Mouse (Mus musculus) C2C12 (cell line): Measurements from ENCODE around the gene Rp9. TPM values are rescaled to one million over a fixed set of nuclear protein-coding genes. Genes with fewer than 3 reads are reported as not detected.
"Not testable (repeated sequence)": the region's sequence is repeated elsewhere in the genome, so short reads cannot be mapped to it uniquely, and the experiment has no call there.

ENCODE experiments used
- H3K27me3 ChIP-seq: one replicate; pipeline ENCODE4 v1.6.1; 2011; ENCODE audit not compliant: control insufficient read depth, insufficient read depth, insufficient read length
- H3K36me3 ChIP-seq: one replicate; pipeline ENCODE4 v1.6.1; 2011; ENCODE audit not compliant: control insufficient read depth, insufficient read depth
- H3K4me3 ChIP-seq: one replicate; pipeline ENCODE4 v1.5.1; 2011; ENCODE audit warnings: mild to moderate bottlenecking, control low read depth; ENCODE audit not compliant: poor library complexity, insufficient read depth, severe bottlenecking
- H3K79me2 ChIP-seq: one replicate; pipeline ENCODE4 v1.6.1; 2011; ENCODE audit not compliant: control insufficient read depth, insufficient read depth
- H3K79me3 ChIP-seq: one replicate; pipeline ENCODE4 v1.6.1; 2011; ENCODE audit warnings: low read depth, control low read depth
- H3ac ChIP-seq: one replicate; pipeline ENCODE3; 2011; ENCODE audit warnings: low read depth; ENCODE audit not compliant: control insufficient read depth, insufficient read length
- CEBPB ChIP-seq: IDR thresholded peaks from one replicate; pipeline ENCODE4 v1.6.1; 2011; ENCODE audit warnings: low read depth, mild to moderate bottlenecking, control low read depth, moderate library complexity
- CTCF ChIP-seq: IDR thresholded peaks from one replicate; pipeline ENCODE4 v1.5.1; 2011; ENCODE audit not compliant: control insufficient read depth, insufficient read depth, insufficient read length
- FOSL1 ChIP-seq: IDR thresholded peaks from one replicate; pipeline ENCODE4 v1.8.0; 2011; ENCODE audit warnings: mild to moderate bottlenecking, low read length; ENCODE audit not compliant: poor library complexity, insufficient read depth, severe bottlenecking
- MAX ChIP-seq: IDR thresholded peaks from one replicate; pipeline ENCODE4 v1.6.1; 2011; ENCODE audit warnings: mild to moderate bottlenecking, control low read depth
- MYOD1 ChIP-seq: IDR thresholded peaks from one replicate; pipeline ENCODE4 v1.6.1; 2011; ENCODE audit warnings: low read depth; ENCODE audit not compliant: control insufficient read depth, insufficient read length
- MYOG ChIP-seq: IDR thresholded peaks from one replicate; pipeline ENCODE4 v1.6.1; 2011; ENCODE audit not compliant: control insufficient read depth, insufficient read length; ENCODE audit errors: extremely low read depth
- USF1 ChIP-seq: IDR thresholded peaks from one replicate; pipeline ENCODE4 v1.6.1; 2011; ENCODE audit warnings: low read depth, mild to moderate bottlenecking, control low read depth, moderate library complexity
- polyA plus RNA-seq: library from polyadenylated mRNA; unstranded; fragments of >200 nt; fragmentation: generic; extraction: Trizol; gene quantifications from one replicate; pipeline ENCODE4 v1.2.1, GENCODE M21; 2012; ENCODE audit warnings: missing spikeins

The Rp9 gene
- polyA plus RNA-seq, 1 experiment, result 58.5 TPM

DNA sequence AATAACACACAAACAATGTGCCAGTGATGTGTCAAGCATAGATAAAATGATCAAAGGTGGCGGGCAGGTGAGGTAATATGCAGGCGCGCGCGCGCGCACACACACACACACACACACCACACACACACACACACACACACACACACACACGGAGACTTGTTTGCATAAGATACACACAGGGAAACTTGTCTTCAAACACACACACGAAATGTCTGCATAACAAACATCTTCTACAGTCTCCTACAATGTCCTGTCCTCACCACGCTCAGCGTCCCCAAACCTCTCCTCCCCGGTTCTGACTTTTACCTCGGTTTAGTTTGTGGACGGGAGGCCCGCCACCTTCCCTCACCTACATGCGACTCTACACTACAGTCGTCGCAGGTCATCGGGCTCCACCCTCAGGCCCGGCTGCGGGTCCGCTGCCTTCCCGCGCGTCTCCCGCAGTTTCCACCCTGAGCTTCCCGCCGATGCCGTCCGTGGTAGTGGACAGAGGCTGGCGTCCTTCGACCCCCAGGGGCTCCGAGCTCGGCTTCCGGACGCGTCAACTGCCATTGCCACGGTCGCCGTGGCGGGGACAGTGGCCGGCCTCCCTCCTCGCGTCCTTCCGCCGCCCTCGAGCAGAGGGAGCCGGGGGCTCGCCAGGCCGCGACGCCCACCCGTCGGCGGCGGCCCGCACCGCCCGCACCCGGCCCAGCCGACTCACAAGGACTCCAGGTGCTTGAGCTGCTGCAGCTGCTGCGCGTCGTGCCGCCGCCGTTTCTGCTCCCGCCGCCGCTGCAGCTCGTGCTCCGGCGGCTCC, 2.0 kb downstream of the Rp9 start:
- TF ChIP-seq FOSL1, result no peak
- no peak for TF ChIP-seq MYOD1
- TF ChIP-seq MYOG, result no peak
- no peak for TF ChIP-seq MAX
- TF ChIP-seq CEBPB, result no peak
- no peak for TF ChIP-seq USF1
- TF ChIP-seq CTCF, result no peak
- Histone ChIP-seq H3K27me3 (no peaks in the 10 kb centered on the region), H3K4me3 (peak overlapping the region; percentile 53), H3K36me3 (peaks cover 10% of the 10 kb centered on the region), H3K79me2 (peaks cover 22% of the 10 kb centered on the region), H3ac (peak overlapping the region; percentile 89), H3K79me3 (peaks cover 4% of the 10 kb centered on the region)

DNA sequence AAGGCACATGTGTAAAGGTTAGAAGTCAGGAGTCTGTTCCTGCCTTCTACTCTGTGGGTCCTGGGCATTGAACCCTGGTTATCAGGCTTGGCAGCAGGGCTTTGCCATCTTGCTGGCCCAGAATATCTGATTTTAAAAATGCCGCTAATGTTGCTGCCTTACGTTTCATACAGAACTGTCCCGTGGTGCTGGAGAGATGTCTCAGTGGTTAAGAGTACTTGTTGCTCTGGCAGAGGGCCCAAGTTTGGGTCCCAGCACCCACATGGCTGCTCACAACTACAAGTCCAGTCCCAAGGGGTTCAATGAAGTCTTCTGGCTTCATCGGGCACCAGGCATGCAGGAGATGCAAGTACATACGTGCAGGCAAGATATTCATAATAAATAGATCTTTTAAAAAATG, 3.3 kb downstream of the Rp9 start:
- H3K27me3 ChIP-seq, result no peaks in the 10 kb centered on the region
- H3K79me3 ChIP-seq, result peaks cover 7% of the 10 kb centered on the region
- H3ac ChIP-seq, result no peak overlapping the region
- no peak overlapping the region for H3K4me3 ChIP-seq
- H3K36me3 ChIP-seq, result peaks cover 10% of the 10 kb centered on the region
- peaks cover 22% of the 10 kb centered on the region for H3K79me2 ChIP-seq
- no peak for TF ChIP-seq MYOG

- Histone ChIP-seq H3K4me3 (no peak overlapping the region), H3K79me3 (peaks cover 7% of the 10 kb centered on the region), H3K36me3 (peaks cover 15% of the 10 kb centered on the region), H3K27me3 (no peaks in the 10 kb centered on the region), H3ac (no peak overlapping the region), H3K79me2 (peaks cover 12% of the 10 kb centered on the region)
- TF ChIP-seq MYOG (no peak), CEBPB (no peak), MYOD1 (no peak), MAX (no peak), USF1 (no peak), FOSL1 (no peak), CTCF (no peak)
Measured at GRCm38 (mm10) chr9:22461946-22462345, 7.6 kb downstream of the Rp9 start.

DNA sequence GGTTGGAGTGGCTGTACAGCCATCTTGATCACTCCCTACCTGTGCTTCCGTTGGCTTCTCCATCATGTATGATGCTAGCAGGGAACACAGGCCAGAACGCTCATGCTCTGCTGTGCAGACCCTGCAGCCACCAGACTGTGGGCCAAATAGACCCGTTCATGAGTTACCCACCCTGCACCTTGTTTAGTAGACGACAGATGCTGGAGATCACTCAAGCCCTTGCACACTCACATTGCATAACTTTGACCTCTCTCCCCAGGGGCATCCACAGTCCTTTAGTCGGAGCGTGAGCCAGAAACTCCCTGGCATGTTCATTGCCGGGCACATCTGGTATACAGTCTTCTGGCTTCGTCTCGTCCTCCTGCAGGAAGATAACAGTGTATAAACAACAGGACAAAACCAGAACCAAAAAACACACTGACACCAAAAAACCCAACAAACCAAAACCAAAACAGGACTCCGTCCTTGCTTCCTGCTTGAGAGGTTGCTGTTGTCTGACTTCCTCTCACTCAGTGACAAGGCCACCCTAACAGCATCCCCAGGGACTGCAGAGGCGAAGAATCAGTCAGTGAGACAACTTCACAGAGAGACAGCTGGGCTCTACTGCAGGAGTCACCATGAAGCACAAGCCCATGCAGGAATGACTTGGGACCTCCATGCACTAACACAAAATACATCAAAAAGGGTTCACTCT, 12.3 kb downstream of the Rp9 start:
- no peak overlapping the region for H3ac ChIP-seq
- H3K4me3 ChIP-seq, result no peak overlapping the region
- H3K79me3 ChIP-seq, result peaks cover 4% of the 10 kb centered on the region
- no peaks in the 10 kb centered on the region for H3K79me2 ChIP-seq
- TF ChIP-seq FOSL1 (no peak), CEBPB (no peak)
- H3K36me3 ChIP-seq, result peaks cover 40% of the 10 kb centered on the region
- H3K27me3 ChIP-seq, result no peaks in the 10 kb centered on the region

- no peaks in the 10 kb centered on the region for H3K79me2 ChIP-seq
- no peaks in the 10 kb centered on the region for H3K27me3 ChIP-seq
- H3K79me3 ChIP-seq, result no peaks in the 10 kb centered on the region
- no peak overlapping the region for H3ac ChIP-seq
- H3K4me3 ChIP-seq, result no peak overlapping the region
- TF ChIP-seq CTCF (no peak), FOSL1 (no peak), CEBPB (no peak), USF1 (no peak), MYOD1 (no peak), MAX (no peak), MYOG (no peak)
- peaks cover 41% of the 10 kb centered on the region for H3K36me3 ChIP-seq
Measured at GRCm38 (mm10) chr9:22455041-22455440, 14.5 kb downstream of the Rp9 start.

- H3K79me2 ChIP-seq, H3K4me3 ChIP-seq, H3ac ChIP-seq, H3K27me3 ChIP-seq, H3K79me3 ChIP-seq: not testable (repeated sequence)
- peaks cover 44% of the 10 kb centered on the region for H3K36me3 ChIP-seq
Measured at GRCm38 (mm10) chr9:22453990-22454389, 15.6 kb downstream of the Rp9 start, which contains the start of gene Gm17545. TSS of gene Gm17545 (plus strand) at chr9:22454290.
